Mouse (Mus musculus) frontal cortex, postnatal 10 days (tissue): ENCODE results near the gene Myo1f.

Experiments
- DNase-seq, 2 experiments: peaks; one replicate each; pipeline ENCODE4 v3.0.0; 2022; ENCODE audit warnings: low spot score in 2 of 2, mixed read lengths in 1 of 2

Gene Myo1f

GRCm38 (mm10) chr17:33555223-33555855 lies at the start of gene Myo1f:
Gene Myo1f, plus strand, starts transcription at chr17:33555707.
- no peak for DNase-seq

- DNase-seq = no peak
Measured at GRCm38 (mm10) chr17:33508386-33508785, 47.1 kb upstream of the Myo1f start.

- no peak for DNase-seq
Measured at GRCm38 (mm10) chr17:33510172-33510571, 45.3 kb upstream of the Myo1f start.

GRCm38 (mm10) chr17:33512441-33513415 lies 42.8 kb upstream of the Myo1f start:
- DNase-seq = no peak

GRCm38 (mm10) chr17:33513874-33514273 lies 41.6 kb upstream of the Myo1f start:
- DNase-seq = no peak

- no peak for DNase-seq
Measured at GRCm38 (mm10) chr17:33520366-33520765, 35.1 kb upstream of the Myo1f start.

- no peak for DNase-seq
Measured at GRCm38 (mm10) chr17:33523431-33523917, 32.0 kb upstream of the Myo1f start.

GRCm38 (mm10) chr17:33523918-33524755 lies 31.4 kb upstream of the Myo1f start, which contains the start of gene Adamts10:
Gene Adamts10, plus strand, starts transcription at chr17:33524204.
- peak; percentile 46 to 65 for DNase-seq

- DNase-seq = no peak
Measured at GRCm38 (mm10) chr17:33524806-33525373, 30.6 kb upstream of the Myo1f start.

- DNase-seq = no peak
Measured at GRCm38 (mm10) chr17:33526506-33526905, 29.0 kb upstream of the Myo1f start.

GRCm38 (mm10) chr17:33539106-33539675 lies 16.3 kb upstream of the Myo1f start:
- DNase-seq = no peak

GRCm38 (mm10) chr17:33539878-33540277 lies 15.6 kb upstream of the Myo1f start:
- DNase-seq = no peak

- DNase-seq = no peak
Measured at GRCm38 (mm10) chr17:33549212-33549611, 6.3 kb upstream of the Myo1f start.

GRCm38 (mm10) chr17:33550388-33550787 lies 5.1 kb upstream of the Myo1f start:
- DNase-seq = no peak

- DNase-seq = no peak
Measured at GRCm38 (mm10) chr17:33552113-33552512, 3.4 kb upstream of the Myo1f start.

GRCm38 (mm10) chr17:33552964-33553363 lies 2.5 kb upstream of the Myo1f start:
- DNase-seq = no peak

- no peak for DNase-seq
Measured at GRCm38 (mm10) chr17:33554536-33554935, 971 bp upstream of the Myo1f start.

GRCm38 (mm10) chr17:33557922-33558321 lies 2.4 kb downstream of the Myo1f start:
- no peak for DNase-seq

GRCm38 (mm10) chr17:33563527-33564076 lies 8.1 kb downstream of the Myo1f start:
- no peak for DNase-seq

GRCm38 (mm10) chr17:33564599-33564998 lies 9.1 kb downstream of the Myo1f start:
- no peak for DNase-seq

GRCm38 (mm10) chr17:33566182-33566581 lies 10.7 kb downstream of the Myo1f start:
- no peak for DNase-seq
